Mouse (Mus musculus) hindbrain, embryonic 14.5 days (tissue): ENCODE data around the gene Ube2o. TPM values are rescaled to one million over a fixed set of nuclear protein-coding genes. Genes with fewer than 3 reads are reported as not detected.

Experiments used
- ATAC-seq: fragments of 200-750 bp; cut with Nextera tagmentation; 2 replicates; pipeline ENCODE4 v1.8.0; 2017; ENCODE audit warnings: moderate number of reproducible peaks, mild to moderate bottlenecking, moderate TSS enrichment, moderate library complexity; ENCODE audit not compliant: low FRiP score
- DNase-seq: peaks from one replicate; pipeline ENCODE4 v3.0.0-alpha.2; 2015; ENCODE audit warnings: low spot score
- H3K27ac ChIP-seq: fragments of 300-500 bp; sonication (generic); 2 replicates; pipeline ENCODE4 v1.5.1; 2014; ENCODE audit warnings: mild to moderate bottlenecking, moderate library complexity
- H3K27me3 ChIP-seq: fragments of 300-500 bp; sonication (generic); 2 replicates; pipeline ENCODE4 v1.6.1; 2014; ENCODE audit warnings: mild to moderate bottlenecking, low read length, mixed read lengths; ENCODE audit not compliant: control insufficient read depth, insufficient read depth
- H3K36me3 ChIP-seq: fragments of 300-500 bp; sonication (generic); replicated peaks from 2 replicates; pipeline ENCODE4 v1.6.1; 2014; ENCODE audit not compliant: control insufficient read depth, insufficient read depth
- H3K4me1 ChIP-seq: fragments of 300-500 bp; sonication (generic); replicated peaks from 2 replicates; pipeline ENCODE4 v1.6.1; 2014; ENCODE audit warnings: antibody characterized with exemption, low read length, mixed read lengths; ENCODE audit not compliant: control insufficient read depth, insufficient read depth
- H3K4me2 ChIP-seq: fragments of 300-500 bp; sonication (generic); replicated peaks from 2 replicates; pipeline ENCODE4 v1.6.1; 2014; ENCODE audit warnings: mild to moderate bottlenecking, moderate library complexity
- H3K4me3 ChIP-seq: fragments of 300-500 bp; sonication (generic); replicated peaks from 2 replicates; pipeline ENCODE4 v1.5.1; 2014; ENCODE audit warnings: mild to moderate bottlenecking, low read length
- H3K9ac ChIP-seq: fragments of 300-500 bp; sonication (generic); 2 replicates; pipeline ENCODE4 v1.6.1; 2014
- H3K9me3 ChIP-seq: fragments of 300-500 bp; sonication (generic); 2 replicates; pipeline ENCODE4 v1.6.1; 2016; ENCODE audit warnings: low read length; ENCODE audit not compliant: control insufficient read depth
- WGBS: fragments of 180-500 bp; shearing (Covaris S2); extraction: QIAGEN DNeasy Blood & Tissue Kit; methylation state at CpG from one replicate; pipeline ENCODE4 v1.1.7; 2014; 5-methylcytosine and 5-hydroxymethylcytosine counted together
- polyA plus RNA-seq: library from polyadenylated mRNA; unstranded; fragments of >200 nt; fragmentation: Nextera tagmentation; extraction: Ambion mirVana; gene quantifications from 2 replicates; pipeline ENCODE4 v1.2.1, GENCODE M21; 2014

The Ube2o gene
- polyA plus RNA-seq, 1 experiment from 2014 or later = 28.5 TPM

- peaks cover 27% of the 10 kb centered on the region for H3K4me1 ChIP-seq
- H3K9me3 ChIP-seq = no peaks in the 10 kb centered on the region
- H3K9ac ChIP-seq = no peak overlapping the region
- H3K27ac ChIP-seq = no peak overlapping the region
- 71% methylated on average over 8 of the region's 8 CpGs for WGBS
- H3K4me2 ChIP-seq = no peak overlapping the region
- ATAC-seq (no peak), DNase-seq (no peak)
- peaks cover 35% of the 10 kb centered on the region for H3K27me3 ChIP-seq
- no peak overlapping the region for H3K4me3 ChIP-seq
- H3K36me3 ChIP-seq = no peaks in the 10 kb centered on the region
These were observed 52.5 kb downstream of the Ube2o start for GRCm38 (mm10) chr11:116528636-116529320.

- H3K9ac ChIP-seq = no peak overlapping the region
- no peak overlapping the region for H3K4me2 ChIP-seq
- no peaks in the 10 kb centered on the region for H3K27me3 ChIP-seq
- H3K36me3 ChIP-seq = no peaks in the 10 kb centered on the region
- H3K4me3 ChIP-seq = no peak overlapping the region
- H3K27ac ChIP-seq = no peak overlapping the region
- H3K9me3 ChIP-seq = no peaks in the 10 kb centered on the region
- H3K4me1 ChIP-seq = no peaks in the 10 kb centered on the region; the same call in 1 of the 2 replicates
- ATAC-seq (no peak), DNase-seq (no peak)
- 48% methylated on average over 5 of the region's 5 CpGs for WGBS
These were observed 57.5 kb downstream of the Ube2o start for GRCm38 (mm10) chr11:116523699-116524189.

- no peak overlapping the region for H3K27ac ChIP-seq
- 59% methylated on average over 16 of the region's 16 CpGs for WGBS
- H3K27me3 ChIP-seq = no peaks in the 10 kb centered on the region
- no peak overlapping the region for H3K9ac ChIP-seq
- no peaks in the 10 kb centered on the region; the same call in 1 of the 2 replicates for H3K4me1 ChIP-seq
- no peaks in the 10 kb centered on the region for H3K9me3 ChIP-seq
- H3K4me3 ChIP-seq = no peak overlapping the region
- ATAC-seq (no peak), DNase-seq (no peak)
- no peaks in the 10 kb centered on the region for H3K36me3 ChIP-seq
- H3K4me2 ChIP-seq = no peak overlapping the region
These were observed 58.2 kb downstream of the Ube2o start for GRCm38 (mm10) chr11:116522886-116523698.

GRCm38 (mm10) chr11:116522046-116522445, 59.2 kb downstream of the Ube2o start:
- Histone ChIP-seq H3K9ac (no peak overlapping the region), H3K27me3 (no peaks in the 10 kb centered on the region), H3K4me2 (no peak overlapping the region), H3K27ac (no peak overlapping the region), H3K9me3 (no peaks in the 10 kb centered on the region), H3K36me3 (no peaks in the 10 kb centered on the region), H3K4me3 (no peak overlapping the region), H3K4me1 (no peaks in the 10 kb centered on the region; the same call in 1 of the 2 replicates)
- no peak for DNase-seq
- no peak for ATAC-seq
- WGBS = 82% methylated on average over 3 of the region's 3 CpGs

- ATAC-seq = no peak
- no peak for DNase-seq
- Histone ChIP-seq H3K27me3 (no peaks in the 10 kb centered on the region), H3K27ac (no peak overlapping the region), H3K4me1 (no peaks in the 10 kb centered on the region; the same call in 1 of the 2 replicates), H3K4me3 (no peak overlapping the region), H3K36me3 (no peaks in the 10 kb centered on the region), H3K4me2 (no peak overlapping the region), H3K9ac (no peak overlapping the region), H3K9me3 (no peaks in the 10 kb centered on the region)
- WGBS = 67% methylated on average over 3 of the region's 3 CpGs
These were observed 60.1 kb downstream of the Ube2o start for GRCm38 (mm10) chr11:116521143-116521542.

GRCm38 (mm10) chr11:116518482-116518881, 62.8 kb downstream of the Ube2o start:
- H3K4me1 ChIP-seq = no peaks in the 10 kb centered on the region; the same call in 1 of the 2 replicates
- ATAC-seq (no peak), DNase-seq (no peak)
- H3K4me2 ChIP-seq = no peak overlapping the region
- no peaks in the 10 kb centered on the region for H3K9me3 ChIP-seq
- no peak overlapping the region for H3K4me3 ChIP-seq
- no peaks in the 10 kb centered on the region for H3K27me3 ChIP-seq
- no peak overlapping the region for H3K27ac ChIP-seq
- H3K9ac ChIP-seq = no peak overlapping the region
- WGBS = 85% methylated on average over 8 of the region's 8 CpGs
- no peaks in the 10 kb centered on the region for H3K36me3 ChIP-seq

- 0 out of 2 replicates have a peak overlapping the region, but pooled peaks have one; percentile 11 for H3K4me3 ChIP-seq
- H3K27me3 ChIP-seq = no peaks in the 10 kb centered on the region
- H3K9me3 ChIP-seq = no peaks in the 10 kb centered on the region
- no peaks in the 10 kb centered on the region for H3K36me3 ChIP-seq
- H3K9ac ChIP-seq = 0 out of 2 replicates have a peak overlapping the region, but pooled peaks have one; percentile 39
- H3K4me2 ChIP-seq = peak overlapping the region; percentile 40
- WGBS = 19% methylated on average over 24 of the region's 24 CpGs
- no peaks in the 10 kb centered on the region for H3K4me1 ChIP-seq
- no peak overlapping the region for H3K27ac ChIP-seq
- ATAC-seq (no peak), DNase-seq (no peak)
These were observed 65.8 kb downstream of the Ube2o start for GRCm38 (mm10) chr11:116515330-116516020.

- Histone ChIP-seq H3K27me3 (no peaks in the 10 kb centered on the region), H3K36me3 (no peaks in the 10 kb centered on the region), H3K27ac (no peak overlapping the region), H3K4me3 (no peak overlapping the region), H3K4me1 (no peaks in the 10 kb centered on the region), H3K4me2 (no peak overlapping the region), H3K9ac (no peak overlapping the region), H3K9me3 (no peaks in the 10 kb centered on the region)
- ATAC-seq (no peak), DNase-seq (no peak)
- WGBS = 84% methylated on average over 4 of the region's 4 CpGs
These were observed 67.7 kb downstream of the Ube2o start for GRCm38 (mm10) chr11:116513531-116514038.

- H3K9me3 ChIP-seq = no peaks in the 10 kb centered on the region
- DNase-seq = no peak
These were observed 68.3 kb downstream of the Ube2o start for GRCm38 (mm10) chr11:116512987-116513386.

More at GRCm38 (mm10) chr11:116512987-116513386, 68.3 kb downstream of the Ube2o start:
- H3K27ac ChIP-seq = no peak overlapping the region
- H3K4me3 ChIP-seq = no peak overlapping the region
- no peak overlapping the region for H3K9ac ChIP-seq
- WGBS = 83% methylated on average over 6 of the region's 6 CpGs
- H3K36me3 ChIP-seq = no peaks in the 10 kb centered on the region
- no peaks in the 10 kb centered on the region for H3K27me3 ChIP-seq
- no peak overlapping the region for H3K4me2 ChIP-seq
- no peak for ATAC-seq
- H3K4me1 ChIP-seq = no peaks in the 10 kb centered on the region
